Mouse (Mus musculus) C2C12 (cell line): Measurements from ENCODE around the gene Sprn.

Source experiments
- CTCF ChIP-seq: IDR thresholded peaks from one replicate; pipeline ENCODE4 v1.5.1; 2011; ENCODE audit not compliant: control insufficient read depth, insufficient read depth, insufficient read length
- FOSL1 ChIP-seq: IDR thresholded peaks from one replicate; pipeline ENCODE4 v1.8.0; 2011; ENCODE audit warnings: mild to moderate bottlenecking, low read length; ENCODE audit not compliant: poor library complexity, insufficient read depth, severe bottlenecking
- MAX ChIP-seq: IDR thresholded peaks from one replicate; pipeline ENCODE4 v1.6.1; 2011; ENCODE audit warnings: mild to moderate bottlenecking, control low read depth

GRCm38 (mm10) chr7:140187721-140188390 lies 33.2 kb upstream of the Sprn start:
- TF ChIP-seq FOSL1 (no peak), MAX (no peak), CTCF (no peak)
